Mouse (Mus musculus) layer of hippocampus, postnatal 14 days (tissue): ENCODE measurements around the gene Gm45208. TPM values are rescaled to one million over a fixed set of nuclear protein-coding genes. Genes with fewer than 3 reads are reported as not detected.

ENCODE experiments used
- DNase-seq, 2 experiments: peaks; one replicate each; pipeline ENCODE4 v3.0.0; 2021 to 2022; ENCODE audit warnings: low spot score in 2 of 2, mixed read lengths in 1 of 2
- total RNA-seq, 2 experiments: library from RNA; stranded (reverse); gene quantifications; 2 replicates each; pipeline ENCODE4 v1.2.3; 2021

The Gm45208 gene
- total RNA-seq, 2 experiments from 2014 or later = not detected

DNA sequence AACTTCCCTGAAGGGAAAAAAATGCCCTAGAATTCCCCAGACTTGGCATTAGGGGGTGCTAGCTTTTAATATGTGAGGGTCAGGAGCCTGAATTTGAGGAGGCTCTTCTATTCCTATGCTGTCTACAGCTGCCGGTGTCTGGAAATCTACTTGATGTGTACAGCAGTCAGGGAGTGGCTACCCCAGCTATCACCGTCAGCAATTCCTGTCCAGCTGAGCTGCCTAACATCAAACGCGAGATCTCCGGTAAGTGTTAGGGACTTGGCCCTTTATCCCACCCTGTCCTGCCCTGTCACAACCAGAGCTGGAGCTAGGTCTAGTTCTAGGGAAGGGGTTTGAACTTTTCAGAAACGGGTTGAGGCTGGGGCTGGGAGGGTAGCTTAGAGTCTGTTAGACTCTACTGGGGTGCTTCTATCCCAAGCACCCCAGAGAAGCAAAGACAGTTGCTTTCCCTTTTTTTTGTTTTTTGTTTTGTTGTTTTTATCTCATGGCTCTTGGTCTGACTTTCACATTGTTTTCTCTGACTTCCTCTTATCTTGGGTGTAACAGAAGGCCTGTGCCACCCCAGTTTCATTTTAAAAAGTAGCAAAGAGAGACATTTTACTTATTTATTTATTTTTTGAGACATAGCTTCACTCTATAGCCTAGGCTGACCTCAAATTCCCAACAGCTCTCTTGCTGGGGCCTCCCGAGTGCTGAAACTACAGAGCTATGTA is 47.4 kb downstream of the Gm45208 start:
- DNase-seq = no peak

DNA sequence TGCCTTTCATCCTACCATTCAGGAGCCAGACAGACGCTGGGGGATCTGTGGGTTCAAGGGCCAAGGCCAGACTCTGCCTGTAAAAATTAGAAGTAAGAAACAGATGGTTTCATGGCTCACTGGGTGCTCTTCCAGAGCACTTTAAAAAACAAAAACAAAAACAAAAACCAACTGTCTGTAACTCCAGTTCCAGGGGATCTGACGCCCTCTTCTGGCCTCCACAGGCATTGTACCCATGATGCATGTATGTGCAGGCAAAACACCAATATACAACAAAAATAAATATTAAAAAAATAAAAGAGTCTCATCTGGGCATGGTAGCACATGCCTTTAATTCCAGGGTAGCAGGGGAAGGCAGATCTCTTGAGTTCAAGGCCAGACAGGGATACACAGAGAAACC is 50.7 kb downstream of the Gm45208 start:
- DNase-seq = no peak

DNA sequence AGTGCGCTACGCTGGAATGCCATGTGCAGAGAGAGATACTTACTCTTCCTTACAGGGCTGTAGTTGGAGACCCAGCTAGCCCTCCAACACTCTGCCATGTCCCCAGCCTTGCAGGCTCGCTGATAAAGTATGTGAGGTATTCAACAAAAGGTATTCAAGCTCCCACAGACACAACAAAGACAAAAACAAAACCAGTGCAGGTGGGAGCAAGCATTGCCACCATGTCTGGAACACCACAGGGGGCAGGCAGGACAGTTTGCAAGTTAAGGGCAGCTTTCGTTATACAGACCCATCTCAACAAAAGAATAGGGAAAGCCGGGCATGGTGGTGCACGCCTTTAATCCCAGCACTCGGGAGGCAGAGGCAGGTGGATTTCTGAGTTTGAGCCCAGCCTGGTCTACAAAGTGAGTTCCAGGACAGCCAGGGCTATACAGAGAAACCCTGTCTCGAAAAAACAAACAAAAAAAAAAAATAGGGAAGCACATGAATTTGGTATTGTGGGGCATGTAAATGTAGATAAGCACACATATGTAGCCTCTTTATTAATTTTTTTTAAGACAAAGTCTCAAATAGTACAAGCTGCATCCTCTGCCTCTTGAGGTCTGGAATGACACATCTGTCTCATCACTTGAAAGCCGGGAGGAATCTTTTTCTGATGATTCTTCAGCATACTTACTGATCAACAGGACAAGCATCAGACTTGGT is 53.6 kb downstream of the Gm45208 start:
- DNase-seq = no peak

- peak in 1 of 2 experiments; percentile 36 for DNase-seq
These were observed 54.5 kb downstream of the Gm45208 start for GRCm38 (mm10) chrX:7776329-7777082.

DNA sequence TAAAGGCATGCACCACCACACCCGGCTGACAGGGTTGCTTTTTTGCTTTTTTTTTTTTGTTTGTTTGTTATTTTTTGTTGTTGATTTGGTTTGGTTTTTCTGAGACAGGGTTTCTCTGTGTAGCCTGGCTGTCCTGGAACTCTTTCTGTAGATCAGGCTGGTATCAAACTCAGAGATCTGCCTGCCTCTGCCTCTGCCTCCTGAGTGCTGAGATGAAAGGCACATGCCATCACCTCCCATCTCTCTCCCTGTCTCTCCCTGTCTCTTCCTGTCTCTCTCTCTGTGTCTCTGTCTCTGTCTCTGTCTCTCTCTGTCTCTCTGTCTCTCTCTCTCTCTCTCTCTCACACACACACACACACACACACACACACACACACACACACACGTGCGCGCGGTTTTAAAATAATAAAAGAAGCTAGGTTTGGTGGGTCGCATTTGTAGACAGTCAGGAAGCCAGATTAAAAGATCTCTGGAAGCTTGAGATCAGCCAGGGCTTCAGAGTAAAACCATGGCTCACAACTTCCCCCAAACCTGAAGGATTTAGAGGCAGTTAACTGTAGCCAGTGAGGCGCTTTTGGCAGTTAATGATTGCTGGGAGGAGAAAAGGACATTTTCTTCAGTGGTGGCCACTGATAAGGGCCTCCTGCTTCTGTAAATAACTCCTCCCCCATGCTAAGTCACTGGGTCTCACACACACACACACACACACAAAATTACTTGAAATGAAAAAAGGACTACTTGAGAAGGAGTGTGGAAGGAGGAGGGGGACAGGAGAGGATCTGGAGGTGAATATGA is 56.6 kb downstream of the Gm45208 start:
- DNase-seq = no peak

DNA sequence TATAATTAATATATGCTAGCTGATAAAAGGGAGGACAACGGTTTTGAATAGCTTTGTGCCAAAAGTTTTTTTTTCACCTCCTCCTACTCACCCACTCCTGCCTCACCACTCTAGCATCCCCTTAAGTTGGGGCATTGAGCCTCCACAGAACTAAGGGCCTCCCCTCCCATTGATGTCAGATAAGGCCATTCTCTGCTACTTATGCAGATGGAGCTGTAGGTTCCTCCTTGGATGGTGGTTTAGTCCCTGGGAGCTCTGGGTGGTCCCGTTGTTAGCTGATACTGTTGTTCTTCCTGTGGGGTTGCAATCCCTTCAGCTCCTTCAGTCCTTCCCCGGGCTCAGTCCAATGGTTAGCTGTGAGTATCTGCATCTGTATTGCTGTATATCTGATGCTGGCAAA is 57.2 kb downstream of the Gm45208 start:
- no peak for DNase-seq

Other genes starting within 250 kb of the Gm45208 start
- under 1 TPM in 1 of 2 experiments, not detected in 1; 0.24 TPM for gene Foxp3, start 148.6 kb upstream of the Gm45208 start, total RNA-seq
- gene Ppp1r3f, start 148.0 kb upstream of the Gm45208 start, total RNA-seq = 10 to 100 TPM; 16.5 to 16.7 TPM
- gene Ccdc22, start 116.7 kb upstream of the Gm45208 start, total RNA-seq = 10 to 100 TPM; 22.6 to 24.5 TPM
- gene Cacna1f, start 115.2 kb upstream of the Gm45208 start, total RNA-seq = under 1 TPM in 1 of 2 experiments, not detected in 1; 0.21 TPM
- 1,000 to 10,000 TPM; 1,862 to 1,901 TPM for gene Syp, start 83.8 kb upstream of the Gm45208 start, total RNA-seq
- 1 to 10 TPM; 1.5 to 1.6 TPM for gene Prickle3, start 65.0 kb upstream of the Gm45208 start, total RNA-seq
- gene Plp2, start 50.9 kb upstream of the Gm45208 start, total RNA-seq = 1 to 10 TPM; 7.0 to 9.6 TPM
- gene Magix, start 41.0 kb upstream of the Gm45208 start, total RNA-seq = under 1 TPM; 0.25 to 0.31 TPM
- 10 to 100 TPM; 33.2 to 36.3 TPM for gene Gpkow, start 25.1 kb upstream of the Gm45208 start, total RNA-seq
- 10 to 100 TPM; 47.7 to 48.1 TPM for gene Wdr45, start 7.9 kb upstream of the Gm45208 start, total RNA-seq
- 100 to 1,000 TPM in 1 of 2 experiments, 10 to 100 TPM in 1; 98.2 to 107 TPM for gene Praf2, start 6.2 kb downstream of the Gm45208 start, total RNA-seq
- gene Ccdc120, start 28.7 kb downstream of the Gm45208 start, total RNA-seq = 10 to 100 TPM; 15.5 to 19.6 TPM
- gene Tfe3, start 40.3 kb downstream of the Gm45208 start, total RNA-seq = 10 to 100 TPM; 31.7 to 34.4 TPM
- gene Gripap1, start 67.5 kb downstream of the Gm45208 start, total RNA-seq = 10 to 100 TPM; 88.1 to 98.9 TPM
- gene Kcnd1, start 100.0 kb downstream of the Gm45208 start, total RNA-seq = 10 to 100 TPM in 1 of 2 experiments, 1 to 10 TPM in 1; 9.8 to 10.0 TPM
- 10 to 100 TPM; 64.1 to 64.9 TPM for gene Otud5, start 119.1 kb downstream of the Gm45208 start, total RNA-seq
- gene Pim2, start 156.0 kb downstream of the Gm45208 start, total RNA-seq = 10 to 100 TPM; 43.2 to 49.5 TPM
- gene Slc35a2, start 161.8 kb downstream of the Gm45208 start, total RNA-seq = 10 to 100 TPM; 45.9 to 52.7 TPM
- 10 to 100 TPM; 72.6 to 80.1 TPM for gene Pqbp1, start 177.0 kb downstream of the Gm45208 start, total RNA-seq
- 10 to 100 TPM; 20.8 to 23.9 TPM for gene Timm17b, start 177.1 kb downstream of the Gm45208 start, total RNA-seq
- gene Gm10491, start 185.6 kb downstream of the Gm45208 start, total RNA-seq = not detected
- not detected for gene Gm10490, start 187.3 kb downstream of the Gm45208 start, total RNA-seq
- gene Pcsk1n, start 197.6 kb downstream of the Gm45208 start, total RNA-seq = 100 to 1,000 TPM; 340 to 344 TPM
- not detected for gene Eras, start 206.4 kb downstream of the Gm45208 start, total RNA-seq
- gene Hdac6, start 225.6 kb downstream of the Gm45208 start, total RNA-seq = 10 to 100 TPM; 46.0 to 54.4 TPM